Mouse (Mus musculus): ENCODE data around the gene Lifr. TPM values are rescaled to one million over a fixed set of nuclear protein-coding genes. Genes with fewer than 3 reads are reported as not detected.

Gene Lifr
- polyA plus RNA-seq, 1 experiment from 2014 or later: 29.3 TPM

DNA sequence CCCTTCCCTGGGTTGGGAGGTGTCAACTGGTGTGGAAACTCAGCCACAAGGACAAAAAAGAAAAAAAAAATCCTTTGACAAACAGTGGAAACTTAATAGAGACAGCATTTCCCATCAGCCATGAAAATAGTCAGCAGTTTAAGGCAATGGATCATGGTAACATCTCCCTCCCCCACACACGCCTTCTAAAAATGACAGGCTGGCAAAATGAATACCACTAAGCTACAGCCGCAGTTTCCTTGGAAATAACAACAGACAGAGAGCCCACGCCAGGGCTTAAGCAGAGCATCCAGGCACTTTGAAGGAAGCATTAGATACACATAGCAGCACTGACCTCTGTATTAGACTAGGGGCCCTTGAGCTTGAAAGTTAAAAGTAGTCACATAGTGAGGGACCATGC is 150.5 kb downstream of the Lifr start:
- Histone ChIP-seq H3K9me3 (ENCODE audit: control insufficient read depth, low read length) (no peaks in the 10 kb centered on the region), H3K4me1 (replicated peaks; ENCODE audit: control insufficient read depth, insufficient read depth, low read length) (no peaks in the 10 kb centered on the region), H3K36me3 (ENCODE audit: control insufficient read depth, insufficient read depth, low read length) (peaks cover 13% of the 10 kb centered on the region; the same call in 1 of the 2 replicates), H3K9ac (ENCODE audit: low read length) (no peak overlapping the region), H3K27me3 (replicated peaks; ENCODE audit: control insufficient read depth, insufficient read depth, low read length) (no peaks in the 10 kb centered on the region), H3K4me3 (ENCODE audit: low read depth, low read length) (no peak overlapping the region), H3K27ac (ENCODE audit: low read depth) (no peak overlapping the region), H3K4me2 (ENCODE audit: low read length) (no peak overlapping the region)
- WGBS: 63% methylated on average over 3 of the region's 3 CpGs
- DNase-seq (ENCODE audit: low spot score): no peak
- ATAC-seq (replicated peaks; ENCODE audit: low FRiP score, low TSS enrichment, low read depth): no peak

DNA sequence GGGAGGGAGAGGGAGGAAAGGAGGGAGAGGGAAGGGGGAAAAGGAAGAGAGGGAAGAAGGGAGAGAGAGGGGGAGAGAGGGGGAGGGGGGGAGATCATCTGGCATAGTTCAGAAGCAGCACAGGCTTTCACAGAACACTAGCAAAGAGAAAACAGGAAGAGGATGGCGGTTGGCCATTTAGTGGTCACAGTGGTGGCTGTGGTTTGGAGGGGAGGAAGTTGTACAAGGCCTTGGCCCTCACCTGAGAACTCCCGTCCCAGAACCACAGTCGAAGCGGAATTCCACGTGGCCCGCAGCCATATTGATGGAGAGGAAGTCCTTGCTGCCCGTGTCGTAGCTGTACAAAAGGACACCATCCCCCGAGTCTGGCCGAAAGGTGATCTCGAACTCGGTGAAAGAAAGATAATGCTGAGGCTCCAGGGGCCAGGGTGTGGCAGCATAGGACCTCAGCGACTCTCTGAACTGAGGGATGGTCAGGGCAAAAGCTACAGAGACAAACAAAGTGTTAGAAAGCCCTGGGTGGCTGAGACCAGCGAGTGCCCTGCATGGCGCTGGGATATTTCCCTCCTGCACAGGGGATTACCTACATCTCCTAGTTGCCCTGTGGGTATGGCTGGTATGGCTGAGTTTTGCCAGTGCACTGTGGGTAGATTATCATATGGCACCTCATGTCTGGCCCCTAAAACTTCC is 151.9 kb downstream of the Lifr start:
- peaks cover 10% of the 10 kb centered on the region; the same call in 1 of the 2 replicates for H3K36me3 ChIP-seq (ENCODE audit: control insufficient read depth, insufficient read depth, low read length)
- ATAC-seq (replicated peaks; ENCODE audit: low FRiP score, low TSS enrichment, low read depth): no peak
- H3K9ac ChIP-seq (ENCODE audit: low read length): no peak overlapping the region
- H3K9me3 ChIP-seq (ENCODE audit: control insufficient read depth, low read length): no peaks in the 10 kb centered on the region
- no peak overlapping the region for H3K27ac ChIP-seq (ENCODE audit: low read depth)
- DNase-seq (ENCODE audit: low spot score): no peak
- no peak overlapping the region for H3K4me2 ChIP-seq (ENCODE audit: low read length)
- H3K4me1 ChIP-seq (replicated peaks; ENCODE audit: control insufficient read depth, insufficient read depth, low read length): no peaks in the 10 kb centered on the region
- no peaks in the 10 kb centered on the region for H3K27me3 ChIP-seq (replicated peaks; ENCODE audit: control insufficient read depth, insufficient read depth, low read length)
- WGBS: 79% methylated on average over 15 of the region's 15 CpGs
- H3K4me3 ChIP-seq (ENCODE audit: low read depth, low read length): no peak overlapping the region

Other genes with a start within 250 kb of the Lifr start
- 0.99 and 1.6 TPM in 2 replicates for gene Osmr, start 215.6 kb upstream of the Lifr start, polyA plus RNA-seq (2014; fragmentation: Nextera tagmentation; extraction: Ambion mirVana)

Data from intestine, embryonic 14.5 days (tissue).